Mouse (Mus musculus): Measurements from ENCODE around the gene Map10.

Gene Map10

DNA sequence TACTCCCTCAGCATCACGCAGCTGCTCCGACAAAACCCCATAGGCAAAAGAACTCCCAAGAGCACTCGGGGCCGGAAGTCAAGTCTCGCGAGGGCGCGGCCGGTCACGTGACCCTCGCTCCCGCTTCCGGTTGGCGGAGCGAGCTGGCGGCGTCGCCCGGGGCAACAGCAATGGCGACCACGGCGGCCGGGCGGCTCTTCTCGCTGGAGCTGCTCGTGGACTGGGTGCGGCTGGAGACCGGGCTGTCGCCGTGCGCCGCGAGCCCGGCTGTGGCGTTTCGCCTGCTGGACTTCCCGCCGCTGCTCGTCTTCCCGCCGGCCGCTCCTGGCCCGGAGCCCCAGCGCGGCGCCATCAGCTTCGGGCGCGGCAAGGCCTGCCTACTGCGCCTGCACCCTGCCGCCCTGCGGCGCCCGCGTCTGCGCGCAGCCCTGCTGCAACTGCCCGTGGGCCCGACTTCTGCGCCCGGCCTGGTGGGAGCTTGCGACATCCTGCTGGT, at the start of gene Map10:
Gene Map10, plus strand, starts transcription at position 119 of the 496 bp plus-strand sequence.
- peak; percentile 90 for DNase-seq (ENCODE audit: low read depth, low spot score)

DNA sequence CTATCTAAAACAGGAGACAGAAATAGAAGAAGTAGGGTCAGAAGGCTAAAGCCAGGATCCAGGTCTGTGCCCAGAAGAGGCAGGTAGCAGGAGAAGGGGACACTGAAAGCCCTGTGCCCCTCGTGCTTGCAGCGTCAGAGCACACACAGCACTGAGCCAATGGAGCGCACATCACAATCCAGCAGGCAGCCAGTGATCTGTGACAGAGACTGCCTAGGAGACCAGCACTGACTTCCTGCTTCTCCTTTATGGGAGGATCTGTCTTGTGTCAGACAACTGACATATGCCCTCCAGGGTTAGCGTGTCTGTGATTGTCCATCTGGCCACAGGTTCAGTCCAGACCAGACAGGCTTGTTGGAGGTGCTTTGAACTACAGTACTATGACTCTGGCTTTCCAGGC, 49.3 kb upstream of the Map10 start:
- peak; percentile 30 for DNase-seq (ENCODE audit: low read depth, low spot score)

DNA sequence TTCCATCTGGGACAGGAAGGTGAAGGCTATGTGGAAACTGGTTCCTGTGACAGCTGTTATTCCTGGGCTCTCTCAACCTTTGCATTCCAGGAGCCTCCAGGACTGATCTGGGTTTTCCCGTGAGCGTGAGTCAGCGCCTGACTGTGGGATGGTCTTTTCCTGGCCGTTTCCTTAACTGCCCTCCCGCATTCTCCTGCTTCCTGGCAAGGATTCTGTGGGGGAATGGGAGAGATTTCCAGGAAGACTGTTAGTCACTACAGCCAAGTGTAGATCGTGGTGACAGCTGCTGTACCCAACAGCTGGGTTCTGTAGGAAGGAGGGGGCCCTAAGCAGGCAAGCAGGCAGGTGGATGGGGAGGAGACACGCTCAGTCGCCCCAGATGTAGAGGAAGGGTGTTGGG, 45.3 kb upstream of the Map10 start:
- DNase-seq (ENCODE audit: low read depth, low spot score): peak; percentile 14

- no peak for DNase-seq (ENCODE audit: low read depth, low spot score)
Observed at GRCm38 (mm10) chr8:125626381-125626780, 43.2 kb upstream of the Map10 start.

DNA sequence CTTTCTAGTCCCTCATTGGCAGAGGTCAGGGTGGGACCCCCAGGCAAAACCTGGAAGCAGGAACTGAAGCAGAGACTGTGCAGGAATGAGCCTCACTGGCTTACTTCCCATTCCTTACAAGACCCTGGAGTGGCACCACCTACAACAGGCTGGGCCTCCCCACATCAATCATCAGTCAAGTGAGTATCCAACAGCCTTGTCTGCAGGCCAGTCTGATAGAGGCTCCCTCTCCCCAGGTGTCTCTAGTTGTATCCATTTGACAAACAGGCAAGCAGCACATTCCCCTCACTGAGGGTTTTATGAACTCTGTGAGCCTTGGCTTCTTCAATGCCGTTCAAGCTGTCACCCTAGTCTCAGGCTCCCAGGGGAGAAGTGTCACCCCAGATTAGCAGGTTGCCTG, 40.8 kb upstream of the Map10 start:
- DNase-seq (ENCODE audit: low read depth, low spot score): no peak

GRCm38 (mm10) chr8:125638411-125639058, 31.1 kb upstream of the Map10 start:
- peak; percentile 60 for DNase-seq (ENCODE audit: low read depth, low spot score)

- DNase-seq (ENCODE audit: low read depth, low spot score): no peak
Observed at GRCm38 (mm10) chr8:125639631-125640030, 30.0 kb upstream of the Map10 start.

DNA sequence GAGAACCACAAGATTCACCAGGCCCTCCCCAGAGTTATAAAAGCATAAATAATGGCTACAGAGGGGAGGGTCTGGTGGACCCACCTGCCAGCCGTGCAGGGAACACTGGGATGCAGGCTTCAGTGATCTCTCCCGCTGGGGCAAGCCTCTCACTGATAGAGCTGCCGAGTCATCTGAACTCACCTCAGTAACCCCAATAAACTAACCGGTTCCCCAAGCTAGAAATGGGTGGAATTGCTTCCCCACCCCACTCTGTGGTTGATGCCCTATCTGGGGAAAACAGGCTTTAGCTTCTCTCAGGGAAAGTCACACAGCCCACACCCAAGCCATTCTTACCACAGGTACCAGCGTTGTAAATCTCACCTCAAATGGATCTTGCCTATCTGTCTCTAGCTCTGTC, 28.9 kb upstream of the Map10 start:
- no peak for DNase-seq (ENCODE audit: low read depth, low spot score)

DNA sequence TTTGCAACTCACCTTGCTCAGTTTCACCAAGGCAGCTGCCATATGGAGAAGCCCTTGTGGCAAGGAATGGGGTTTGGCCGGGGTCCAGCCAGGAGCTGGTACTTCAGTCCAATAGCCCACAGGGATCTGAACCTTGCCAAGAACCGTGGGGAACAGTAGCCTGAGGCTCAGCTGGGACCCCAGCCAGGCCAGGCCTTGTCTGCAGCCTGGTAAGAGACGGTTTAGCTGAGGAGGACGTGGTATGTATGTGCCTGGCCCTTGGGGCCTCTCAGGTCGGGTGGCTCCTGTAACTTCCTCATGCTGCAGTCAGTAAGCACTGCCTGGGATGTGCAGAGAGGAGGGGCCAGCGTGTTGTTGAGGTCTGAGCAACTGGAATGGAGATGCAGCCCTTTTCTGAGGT, 27.8 kb upstream of the Map10 start:
- no peak for DNase-seq (ENCODE audit: low read depth, low spot score)

DNA sequence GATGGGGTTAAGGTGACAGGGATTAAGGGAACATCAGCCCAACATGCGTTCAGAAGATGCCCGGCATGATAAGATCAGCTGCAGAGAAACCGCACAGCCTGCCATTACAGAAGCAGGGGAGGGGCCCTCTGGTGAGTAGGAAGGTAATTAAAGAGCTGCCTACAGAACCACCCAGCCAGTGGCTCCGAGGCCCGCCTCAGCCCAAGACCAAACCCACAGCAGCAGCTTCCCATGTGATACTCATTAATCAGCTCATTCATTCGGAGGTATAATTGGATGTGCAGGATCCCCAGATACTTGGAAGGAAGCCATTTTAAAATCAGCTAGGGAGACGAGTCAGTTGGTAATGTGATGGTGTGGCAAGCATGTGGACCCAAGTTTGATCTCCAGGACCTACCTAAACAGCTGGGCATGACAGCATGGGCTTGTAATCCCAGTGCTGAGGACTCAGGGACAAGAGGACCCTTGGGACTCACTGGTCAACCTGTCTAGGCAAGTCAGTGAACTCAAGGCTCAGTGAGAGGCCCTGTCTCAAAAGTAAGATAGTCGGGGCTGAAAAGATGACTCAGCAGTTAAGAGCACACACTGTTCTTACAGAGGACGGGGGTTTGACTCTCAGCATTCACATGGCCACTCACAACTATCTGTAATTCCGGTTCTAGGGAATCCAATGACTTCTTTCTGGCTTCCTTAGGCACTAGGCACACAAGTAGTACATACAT, 23.7 kb upstream of the Map10 start:
- DNase-seq (ENCODE audit: low read depth, low spot score): no peak

GRCm38 (mm10) chr8:125649447-125649846, 20.2 kb upstream of the Map10 start:
- no peak for DNase-seq (ENCODE audit: low read depth, low spot score)

DNA sequence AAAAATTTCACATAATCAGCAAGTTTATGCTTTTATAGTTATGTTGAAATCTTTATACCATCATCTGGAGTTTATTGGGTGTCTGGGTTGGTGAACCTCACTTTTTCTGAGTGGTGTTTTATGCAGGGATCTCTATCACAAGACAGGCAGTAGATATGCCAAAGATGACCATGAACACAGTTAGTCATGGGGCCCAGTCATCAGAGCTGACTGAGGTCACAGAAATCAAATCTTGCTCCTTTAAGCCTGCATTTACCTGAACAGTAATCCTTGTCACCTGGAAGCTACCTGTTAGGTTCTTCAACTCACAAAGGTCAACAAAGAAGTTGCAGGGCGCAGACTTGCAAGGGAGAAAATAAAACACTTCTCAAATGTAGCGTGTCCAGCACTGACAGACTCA, 14.8 kb upstream of the Map10 start:
- DNase-seq (ENCODE audit: low read depth, low spot score): no peak

GRCm38 (mm10) chr8:125658508-125658907, 11.1 kb upstream of the Map10 start:
- no peak for DNase-seq (ENCODE audit: low read depth, low spot score)

DNA sequence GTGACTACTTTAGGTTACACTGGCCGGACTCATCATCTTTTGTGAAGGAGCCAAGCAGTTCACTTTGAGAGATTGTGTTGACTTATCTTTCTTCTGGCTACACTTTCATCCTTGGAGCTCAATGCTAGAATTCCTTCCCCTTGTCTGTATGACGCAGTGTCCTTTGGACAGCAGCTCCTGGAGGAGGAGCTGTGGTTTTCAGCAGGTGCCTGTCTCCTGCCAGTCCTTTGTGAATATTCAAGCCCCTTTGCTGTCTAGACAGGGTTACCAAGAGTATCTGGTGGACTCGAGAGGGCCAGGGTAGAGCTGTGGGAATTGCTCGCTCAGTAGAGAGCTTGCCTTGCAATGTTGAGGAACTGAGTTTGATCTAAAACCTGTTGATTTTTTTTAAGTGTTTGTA, 10.7 kb upstream of the Map10 start:
- no peak for DNase-seq (ENCODE audit: low read depth, low spot score)

DNA sequence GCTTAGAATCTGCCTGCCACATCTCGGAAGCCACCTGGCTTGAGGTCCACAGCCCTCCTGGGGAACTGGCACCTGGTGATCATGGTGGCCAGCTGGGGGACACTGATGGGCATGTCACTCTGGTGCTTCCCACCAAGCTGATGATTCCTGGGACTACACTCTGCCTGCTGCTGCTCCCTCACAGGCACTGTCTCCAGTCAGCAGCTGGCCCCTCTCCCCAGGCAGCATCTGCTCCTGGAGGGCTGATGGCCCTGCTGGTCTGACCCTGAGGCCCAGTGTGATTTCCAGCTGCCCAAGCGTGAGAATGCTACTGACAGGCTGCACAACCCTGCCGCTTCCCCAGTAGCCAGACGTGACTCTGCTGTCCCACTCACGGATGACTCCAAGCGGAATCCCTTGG, 9.2 kb upstream of the Map10 start:
- no peak for DNase-seq (ENCODE audit: low read depth, low spot score)

DNA sequence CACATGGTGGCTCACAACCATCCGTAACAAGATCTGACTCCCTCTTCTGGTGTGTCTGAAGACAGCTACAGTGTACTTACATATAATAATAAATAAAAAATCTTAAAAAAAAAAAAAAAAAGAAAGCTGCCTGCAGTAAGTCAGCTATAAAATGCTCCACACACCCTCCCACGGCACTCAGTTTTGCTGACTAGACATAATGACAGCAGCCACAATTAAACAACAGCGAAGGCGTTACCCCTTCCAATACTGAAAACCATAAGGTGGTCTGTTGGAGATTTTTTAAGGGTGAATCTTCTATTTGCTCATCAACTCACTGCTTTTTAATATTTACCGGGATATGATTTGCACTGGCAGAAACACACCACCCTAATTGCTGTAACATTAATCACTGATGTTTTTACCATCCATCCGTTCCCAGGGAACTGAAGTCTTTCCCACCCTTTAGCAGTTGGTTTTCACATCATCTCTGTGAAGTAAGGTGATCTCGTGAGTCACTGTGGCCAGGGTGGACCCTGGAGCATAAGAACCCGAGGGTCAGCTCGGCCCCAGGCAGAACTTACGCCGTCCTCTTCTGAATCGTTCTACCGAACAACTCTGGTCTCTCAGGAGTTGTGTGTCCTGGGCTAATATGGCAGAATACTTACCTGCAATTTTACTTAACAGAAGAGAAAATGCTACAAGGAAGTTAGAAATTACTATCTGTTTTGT, 7.5 kb upstream of the Map10 start:
- DNase-seq (ENCODE audit: low read depth, low spot score): no peak

- no peak for DNase-seq (ENCODE audit: low read depth, low spot score)
Observed at GRCm38 (mm10) chr8:125662669-125663048, 7.0 kb upstream of the Map10 start.

DNA sequence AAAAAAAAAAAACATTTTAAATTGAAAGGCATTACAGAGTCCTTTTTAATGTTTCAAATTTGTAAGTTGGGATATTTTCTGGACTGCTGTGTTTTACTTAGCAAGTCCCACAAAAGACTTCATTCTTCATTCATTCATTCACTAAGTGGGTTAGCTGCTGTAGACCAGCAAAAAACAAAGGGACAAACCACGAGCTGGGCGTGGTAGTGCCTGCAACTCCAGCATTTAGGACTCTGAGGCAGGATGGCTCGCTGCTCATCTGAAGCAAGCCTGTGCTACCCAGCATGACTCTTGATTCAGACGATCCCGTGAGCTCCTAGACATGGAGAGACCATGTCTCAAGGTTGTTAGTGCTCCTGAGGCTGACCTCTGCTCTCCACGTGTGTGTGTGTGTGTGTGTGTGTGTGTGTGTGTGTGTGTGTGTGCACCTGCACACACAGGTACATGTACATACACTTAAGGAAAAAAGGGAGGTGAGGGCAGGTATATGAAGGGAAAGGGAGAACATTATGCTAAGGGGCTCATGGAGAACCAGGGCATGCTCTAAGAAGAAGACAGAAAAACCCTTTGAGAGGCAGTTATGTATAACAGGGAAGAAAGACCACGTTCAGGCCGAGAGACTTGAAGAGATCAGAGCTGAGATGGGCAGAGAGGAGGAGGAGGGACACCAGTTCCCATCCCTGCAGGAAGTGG, 4.3 kb upstream of the Map10 start:
- no peak for DNase-seq (ENCODE audit: low read depth, low spot score)

DNA sequence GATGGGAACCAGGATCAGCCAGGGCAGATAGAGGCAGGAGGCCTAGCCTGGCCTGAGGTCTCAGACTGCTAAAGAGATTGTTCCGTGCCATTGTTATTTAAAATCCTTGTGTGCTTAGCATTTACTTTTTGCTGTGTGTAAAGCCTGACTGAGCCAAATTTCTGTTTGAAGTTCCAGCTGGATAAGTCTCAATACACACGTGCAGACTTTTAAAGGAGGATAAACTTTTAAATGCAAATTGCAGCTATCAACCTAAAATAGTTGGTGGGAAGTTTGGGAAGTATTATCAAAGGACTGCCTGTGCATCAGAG, 3.8 kb upstream of the Map10 start:
- DNase-seq (ENCODE audit: low read depth, low spot score): no peak

DNA sequence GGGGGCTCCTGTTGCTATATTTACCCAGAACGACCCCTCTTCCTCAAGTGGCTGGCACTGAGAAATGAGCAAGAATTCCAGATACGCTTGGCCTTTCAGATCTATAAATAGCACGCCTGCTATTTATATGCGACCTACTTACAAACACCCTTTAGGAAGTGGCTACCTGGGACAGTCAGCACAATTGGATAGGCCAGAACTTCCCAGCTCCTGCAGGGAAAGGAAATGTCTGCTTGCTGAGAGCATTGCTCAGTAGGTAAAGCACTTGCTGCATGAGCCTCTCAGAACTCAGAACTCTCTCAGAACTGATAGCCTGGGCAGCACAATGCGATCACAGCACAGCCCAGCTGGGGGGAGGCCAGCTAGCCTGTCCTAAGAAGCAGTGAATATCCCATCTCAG, 3.4 kb upstream of the Map10 start:
- no peak for DNase-seq (ENCODE audit: low read depth, low spot score)

DNA sequence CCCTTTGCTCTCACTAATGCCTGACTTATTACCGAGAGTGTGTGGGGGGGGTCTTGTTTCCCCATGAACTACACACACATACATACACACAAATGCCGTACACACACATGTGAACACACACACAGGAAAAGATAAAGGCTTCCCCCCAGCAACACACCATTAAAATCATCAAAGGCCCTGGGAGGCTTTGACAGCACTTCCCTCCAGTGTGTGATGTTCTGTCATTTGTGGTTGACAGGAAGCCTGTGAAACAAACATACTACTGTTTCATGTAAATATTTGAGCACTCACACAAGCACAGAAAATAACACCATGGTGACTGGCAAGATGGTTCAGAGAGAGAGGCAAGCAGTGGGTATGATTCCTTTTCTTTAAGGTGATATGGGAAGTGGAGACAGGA, 2.4 kb upstream of the Map10 start:
- no peak for DNase-seq (ENCODE audit: low read depth, low spot score)

DNA sequence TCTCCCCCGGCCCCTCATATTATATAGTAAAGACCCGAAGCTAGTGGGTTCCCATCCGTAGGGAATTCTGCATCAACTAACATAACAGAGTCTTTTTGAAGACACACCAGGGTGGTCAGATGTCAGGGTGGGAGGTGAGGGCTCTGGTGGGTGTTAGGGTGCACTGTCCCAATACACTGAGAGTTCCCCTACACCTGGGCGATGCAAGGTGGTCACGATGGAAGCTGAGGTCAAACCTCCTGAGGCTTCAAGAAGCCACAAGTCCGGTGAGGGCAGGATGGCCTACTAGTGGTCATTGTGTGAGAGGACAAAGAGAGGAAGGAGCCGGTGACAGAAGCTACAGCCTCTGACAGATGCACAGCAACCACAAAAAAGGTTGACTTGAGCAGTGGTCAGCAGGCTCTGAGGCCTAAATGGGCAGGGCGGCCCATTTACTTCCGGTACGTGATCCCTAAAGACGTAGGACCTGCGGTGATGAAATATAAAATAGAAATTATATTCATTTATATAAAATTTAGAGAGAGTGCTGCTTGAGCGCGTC, 389 bp upstream of the Map10 start:
- DNase-seq (ENCODE audit: low read depth, low spot score): no peak
